Mouse (Mus musculus) fat pad, adult 2 months (tissue): ENCODE data around the gene C2cd3.

Source experiments
- DNase-seq: peaks from one replicate; pipeline ENCODE4 v3.0.0-alpha.2; 2011; ENCODE audit warnings: low read depth, low spot score; ENCODE audit errors: extremely low read depth

C2cd3 gene

DNA sequence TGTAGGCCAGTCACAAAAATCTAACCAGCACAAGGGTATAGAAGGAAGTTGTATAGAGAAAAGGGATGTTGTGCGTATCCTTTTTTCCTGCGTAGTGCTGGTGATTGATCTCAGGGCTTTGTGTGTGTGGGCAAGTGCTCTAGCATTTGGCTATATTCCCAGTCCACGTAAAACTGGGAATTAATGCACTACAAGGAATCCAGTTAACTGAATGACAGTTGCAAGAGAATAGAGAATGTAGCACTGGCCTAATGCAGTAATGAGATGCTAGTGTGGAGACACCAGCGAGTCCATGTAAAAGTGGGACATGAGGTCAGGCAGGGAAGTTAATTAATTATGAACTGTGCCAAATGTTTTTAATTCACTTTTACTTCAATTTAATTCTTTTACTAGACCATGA lies 30.7 kb downstream of the C2cd3 start:
- no peak for DNase-seq

DNA sequence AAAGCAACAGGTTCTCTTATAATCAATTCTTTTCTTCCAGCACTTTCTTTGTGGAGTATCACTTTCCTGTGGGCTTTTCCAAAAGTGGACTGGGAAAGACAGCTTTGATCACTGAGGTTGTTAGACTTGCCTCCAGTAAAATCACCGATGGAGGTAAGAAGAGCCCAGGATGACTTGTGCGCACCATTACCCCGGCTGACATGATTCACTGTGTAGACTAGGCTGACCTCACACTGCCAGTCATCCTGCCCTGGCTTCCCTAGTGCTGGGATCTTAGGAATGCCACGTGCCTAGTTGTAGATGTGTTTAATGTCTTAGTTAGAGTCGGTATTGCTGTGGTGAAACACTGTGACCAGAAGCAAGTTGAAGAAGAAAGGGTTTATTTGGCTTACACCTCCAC lies 35.6 kb downstream of the C2cd3 start:
- no peak for DNase-seq

DNA sequence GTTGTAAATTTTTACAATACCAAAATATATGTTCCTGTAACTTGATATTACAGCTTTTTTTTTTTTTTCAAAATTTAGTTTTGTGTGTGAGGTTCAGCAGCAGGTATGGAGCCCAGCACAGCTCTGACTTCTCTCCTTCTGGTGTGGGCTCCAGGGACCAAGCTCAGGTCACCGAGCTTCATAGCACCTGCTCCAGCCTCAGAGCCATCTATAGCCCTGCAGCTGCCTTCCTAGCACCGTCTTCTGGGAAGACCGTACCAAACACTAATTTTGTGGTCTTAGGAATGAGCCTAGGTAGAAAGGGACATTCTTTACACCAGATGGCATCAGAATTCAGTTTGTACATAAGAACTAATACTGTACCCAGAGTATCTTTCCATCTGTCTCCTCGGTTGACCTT lies 36.7 kb downstream of the C2cd3 start:
- DNase-seq, result no peak

DNA sequence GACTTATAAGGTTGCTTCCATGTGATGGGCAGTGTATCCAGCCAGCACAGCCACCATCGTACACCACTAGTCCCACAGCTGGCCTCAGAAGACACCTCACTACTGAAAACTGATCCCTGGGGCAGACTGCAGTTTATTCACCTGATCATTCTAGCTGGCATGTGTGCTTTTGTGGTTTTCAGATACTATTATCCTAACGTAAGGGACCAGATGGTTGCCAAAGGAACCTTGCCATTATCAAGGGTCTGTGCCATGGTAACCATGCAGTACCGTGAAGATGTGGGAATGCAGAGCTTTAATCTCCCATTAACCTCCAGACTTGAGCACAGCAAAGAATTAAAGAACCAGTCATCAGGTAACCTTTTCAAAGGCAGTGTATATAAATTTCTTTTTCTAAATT lies 53.8 kb downstream of the C2cd3 start:
- DNase-seq, result no peak

DNA sequence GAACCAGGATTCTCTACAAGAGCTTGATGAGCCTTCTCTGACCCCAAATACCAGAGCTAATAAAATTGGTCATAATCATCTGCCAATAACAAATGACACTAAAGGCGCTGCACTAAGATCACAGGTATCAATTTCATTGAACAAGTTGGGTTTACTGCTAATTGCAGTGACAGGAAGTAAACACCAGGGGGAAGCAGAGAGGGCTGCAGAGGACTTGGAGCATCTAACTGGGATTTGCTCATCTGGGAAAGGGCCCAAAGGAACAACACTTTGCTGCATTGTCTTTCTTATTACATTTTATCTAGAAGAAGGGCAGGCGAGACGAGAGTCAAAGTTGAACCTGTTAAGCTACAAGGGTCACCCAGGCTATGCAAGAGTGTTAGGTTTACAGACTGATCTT lies 57.1 kb downstream of the C2cd3 start:
- DNase-seq, result no peak

DNA sequence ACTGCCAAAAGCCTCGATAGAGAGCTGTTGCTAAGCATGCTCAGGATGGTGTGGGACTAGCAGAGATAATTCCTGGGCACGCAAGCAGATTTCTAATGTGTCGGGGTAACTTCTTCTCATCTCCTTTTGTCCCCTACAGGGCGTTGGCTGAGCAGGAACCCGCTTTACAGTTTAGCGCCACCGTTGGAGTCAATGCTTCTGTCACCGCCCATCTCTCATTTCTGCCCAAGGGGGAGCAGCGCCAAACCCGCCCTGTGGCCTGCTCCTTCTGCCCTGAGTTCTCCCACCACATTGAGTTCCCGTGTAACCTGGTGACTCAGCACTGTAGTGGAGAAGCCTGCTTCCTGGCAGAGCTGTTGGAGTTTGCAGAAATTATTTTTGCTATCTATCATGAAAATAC lies 57.9 kb downstream of the C2cd3 start:
- DNase-seq, result no peak

DNA sequence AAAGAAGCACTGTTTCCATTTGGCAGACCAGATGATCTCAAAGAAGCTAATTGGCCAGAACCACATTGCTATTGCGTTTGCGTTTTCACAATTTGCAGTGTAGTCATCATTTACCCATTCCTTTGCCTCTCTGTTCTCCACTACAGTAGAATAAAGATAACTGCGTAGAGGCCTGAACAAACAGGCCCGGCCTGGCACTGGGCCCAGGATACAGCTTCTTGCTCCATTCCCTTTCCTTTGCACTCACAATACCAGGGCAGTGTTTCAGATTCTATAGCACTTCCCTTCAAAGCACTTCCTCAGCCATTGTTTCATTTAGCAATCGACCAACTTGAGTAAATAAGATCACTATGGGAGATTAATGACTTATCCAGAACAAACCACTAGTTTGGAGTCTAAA lies 59.1 kb downstream of the C2cd3 start:
- DNase-seq, result peak; percentile 96

DNA sequence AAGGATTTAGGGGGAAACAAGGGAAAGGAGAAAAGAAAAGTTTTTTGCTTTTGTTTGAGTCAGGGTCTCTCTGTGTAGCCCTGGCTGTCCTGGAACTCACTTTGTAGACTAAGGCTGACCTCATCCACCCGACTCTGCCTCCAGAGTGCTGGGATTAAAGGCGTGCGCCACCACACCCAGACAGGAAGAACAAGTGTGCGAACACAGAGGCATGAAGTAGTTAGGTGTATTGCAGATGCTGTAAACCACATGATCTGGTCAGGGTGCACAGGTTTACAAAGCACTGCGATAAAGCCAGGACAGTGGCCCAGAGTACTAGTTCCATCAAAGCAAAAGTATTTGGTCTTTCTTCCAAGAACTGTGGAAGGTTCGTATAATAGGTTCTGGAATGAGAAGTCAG lies 61.3 kb downstream of the C2cd3 start:
- DNase-seq, result no peak

DNA sequence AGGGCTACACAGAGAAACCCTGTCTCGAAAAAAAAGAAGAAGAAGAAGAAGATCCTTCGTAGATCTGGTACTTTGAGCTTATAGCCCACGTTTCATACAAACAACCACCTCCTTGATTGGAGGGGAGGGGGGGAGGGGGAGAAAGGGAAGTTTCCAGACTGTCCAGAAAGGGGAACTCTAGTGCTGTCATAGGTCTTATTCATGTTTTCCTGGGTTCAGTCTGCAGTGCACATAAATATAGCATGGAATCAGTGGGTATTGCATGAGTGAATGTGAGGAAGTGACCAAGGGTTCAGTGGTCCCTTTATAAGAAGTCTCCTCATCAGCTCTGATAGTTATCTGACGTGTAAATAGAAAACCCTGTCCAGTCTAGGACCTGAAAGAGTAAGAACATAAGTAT lies 71.7 kb downstream of the C2cd3 start:
- no peak for DNase-seq

DNA sequence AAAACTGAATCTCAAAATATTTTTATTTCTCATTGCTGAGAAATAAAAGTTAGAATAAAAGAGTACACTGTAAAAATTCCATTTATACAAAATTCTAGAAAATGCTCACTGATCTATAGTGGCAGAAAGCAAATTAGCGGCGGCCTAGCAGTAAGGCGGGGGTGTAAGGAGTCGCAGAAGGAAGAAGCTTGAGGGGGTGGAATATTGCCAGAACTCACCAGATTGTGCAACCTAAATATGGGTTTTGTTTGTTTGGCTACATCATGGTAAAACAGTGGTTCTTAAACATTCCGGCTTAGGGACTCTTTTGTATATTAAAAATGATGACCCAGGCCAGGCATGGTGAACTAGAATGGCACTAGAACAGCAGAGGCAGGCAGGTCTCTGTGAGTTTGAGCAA lies 74.2 kb downstream of the C2cd3 start:
- no peak for DNase-seq

DNA sequence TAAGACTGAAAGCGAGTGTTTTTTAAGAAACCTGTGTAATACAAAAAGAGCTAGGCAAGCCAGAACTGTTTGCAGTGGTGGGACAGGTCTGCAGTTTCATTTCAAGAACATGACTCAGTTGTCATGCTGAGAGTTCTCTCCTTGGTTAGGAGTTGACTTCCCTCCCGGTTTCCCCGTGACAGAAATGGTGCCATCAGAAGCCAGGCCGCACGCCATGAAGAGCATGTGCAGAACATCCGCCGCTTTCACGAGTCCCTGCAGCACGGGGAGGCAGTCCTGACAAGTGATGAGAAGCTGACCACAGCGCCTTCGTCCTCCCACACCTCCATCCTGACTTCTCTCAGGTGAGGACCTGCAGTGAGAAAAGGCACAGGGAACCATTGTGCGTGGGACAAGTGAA lies 76.5 kb downstream of the C2cd3 start:
- DNase-seq, result no peak

DNA sequence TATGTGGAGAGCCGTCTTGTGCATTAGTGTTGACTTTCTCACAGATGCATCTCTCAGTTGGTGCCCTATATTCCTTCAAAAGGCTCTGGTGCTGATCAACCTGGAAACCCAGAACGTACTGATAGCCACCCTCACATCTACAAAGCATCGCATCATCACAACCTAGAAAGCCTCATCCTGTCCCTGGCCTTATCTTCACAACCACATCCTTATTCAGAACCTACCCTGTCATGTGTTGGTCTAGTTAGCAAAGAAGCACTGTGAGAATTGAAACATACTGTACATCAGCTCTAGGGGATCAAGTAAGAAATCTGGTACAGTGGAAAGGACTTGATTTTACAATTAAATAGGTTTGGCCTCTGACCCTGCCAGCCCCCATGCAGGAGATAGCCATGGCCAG lies 77.0 kb downstream of the C2cd3 start:
- no peak for DNase-seq

DNA sequence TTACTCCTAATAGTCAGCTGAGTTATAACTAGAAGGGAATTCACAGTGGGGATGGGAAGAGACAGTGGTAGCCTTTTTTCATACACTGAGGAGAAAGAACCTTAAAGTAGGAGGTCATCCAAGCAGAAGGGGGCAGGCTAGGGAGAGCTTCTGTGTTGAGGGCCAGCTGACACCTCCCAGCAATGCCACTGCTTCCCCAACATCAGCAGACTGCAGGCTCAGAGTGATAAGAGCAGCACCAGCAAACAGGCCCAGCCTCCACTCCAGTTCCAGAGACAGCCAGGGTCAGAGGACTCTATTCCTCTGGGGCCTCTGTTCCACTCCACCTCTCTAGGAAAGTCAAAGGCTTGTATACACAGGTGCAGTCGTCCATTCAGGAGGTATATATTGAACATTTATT lies 86.1 kb downstream of the C2cd3 start:
- no peak for DNase-seq

DNA sequence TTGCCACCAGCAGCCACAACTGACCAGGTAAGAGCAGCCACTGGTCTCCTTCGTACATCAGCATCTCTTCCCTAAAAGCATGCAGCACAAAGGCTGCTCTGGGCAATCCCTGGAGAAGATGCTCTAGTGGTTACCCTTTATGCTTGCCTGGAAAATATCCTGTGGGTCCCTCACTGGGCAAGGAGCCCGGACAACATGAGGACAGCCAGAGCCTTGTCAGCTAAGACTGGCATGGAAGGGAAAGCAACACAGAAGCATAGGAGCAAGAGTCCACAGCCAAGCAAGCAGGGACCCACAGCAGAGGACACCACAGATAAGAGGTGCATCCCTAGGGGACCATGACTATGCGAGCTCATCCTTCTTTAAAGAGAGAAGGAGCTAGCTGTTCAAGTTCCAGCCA lies 87.8 kb downstream of the C2cd3 start:
- DNase-seq, result no peak

DNA sequence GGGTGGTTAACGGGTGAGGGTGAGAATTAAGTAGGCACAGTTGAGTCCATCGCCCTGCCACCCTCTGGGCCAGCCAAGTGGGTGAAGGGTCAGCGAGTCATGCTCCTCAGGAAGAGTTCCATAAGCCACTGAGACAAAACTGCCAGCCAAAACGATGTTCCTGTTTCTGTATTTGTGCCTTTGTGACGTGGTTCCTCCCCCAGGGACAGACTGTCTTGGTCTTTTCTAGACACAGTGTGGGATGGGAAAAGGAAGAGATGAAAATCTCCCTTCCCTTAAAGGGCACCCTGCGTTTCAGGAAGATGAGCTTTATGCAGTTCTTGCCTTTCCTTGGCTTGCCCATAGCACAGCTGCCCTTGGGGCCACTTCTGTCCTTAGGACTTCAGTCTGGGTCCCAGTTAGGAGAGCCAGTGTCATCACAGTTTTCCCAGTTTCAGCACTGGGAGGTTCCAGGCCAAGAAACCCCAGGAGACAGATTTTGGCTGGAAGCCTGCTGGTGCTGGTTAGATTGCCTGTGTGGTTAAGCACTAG lies 89.7 kb downstream of the C2cd3 start:
- DNase-seq, result no peak

DNA sequence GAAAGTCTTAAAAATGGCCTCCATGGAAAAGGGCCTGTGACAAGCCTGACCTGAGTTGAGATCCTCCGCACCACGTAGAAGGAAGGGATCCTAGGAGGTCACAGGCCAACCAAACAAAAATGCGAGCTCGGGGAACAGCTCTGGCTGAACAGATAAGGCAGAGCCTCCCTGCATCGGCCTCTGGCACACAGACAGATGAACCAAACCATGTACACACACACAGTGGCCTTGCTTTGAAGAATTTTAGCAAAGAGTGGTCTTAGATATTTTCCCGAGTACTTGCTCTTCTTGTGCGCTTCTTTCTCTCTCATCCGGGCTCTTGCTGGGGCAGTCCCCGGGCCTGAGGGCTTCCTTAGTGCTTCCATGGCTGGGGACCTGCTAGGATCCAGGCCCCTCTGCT lies 91.2 kb downstream of the C2cd3 start:
- DNase-seq, result no peak

DNA sequence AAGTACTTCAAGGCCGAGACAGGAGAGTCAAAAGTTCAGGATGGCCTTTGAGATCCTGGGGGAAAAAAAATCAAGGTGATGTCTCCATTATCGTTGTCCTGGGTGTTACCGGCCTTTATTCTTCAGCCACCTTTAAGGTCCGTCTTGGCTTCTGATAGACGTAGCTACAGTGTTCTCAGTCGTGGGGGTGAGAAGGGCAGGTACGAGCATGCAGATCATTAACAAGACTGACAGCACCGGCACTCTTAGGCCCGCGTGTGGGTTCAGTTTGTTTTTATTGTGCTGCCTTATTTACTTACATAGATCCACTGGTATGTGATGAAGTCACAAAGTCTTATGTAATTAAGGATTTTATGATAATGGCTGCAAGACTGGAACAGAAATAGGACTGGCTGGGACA lies 91.7 kb downstream of the C2cd3 start:
- no peak for DNase-seq

DNA sequence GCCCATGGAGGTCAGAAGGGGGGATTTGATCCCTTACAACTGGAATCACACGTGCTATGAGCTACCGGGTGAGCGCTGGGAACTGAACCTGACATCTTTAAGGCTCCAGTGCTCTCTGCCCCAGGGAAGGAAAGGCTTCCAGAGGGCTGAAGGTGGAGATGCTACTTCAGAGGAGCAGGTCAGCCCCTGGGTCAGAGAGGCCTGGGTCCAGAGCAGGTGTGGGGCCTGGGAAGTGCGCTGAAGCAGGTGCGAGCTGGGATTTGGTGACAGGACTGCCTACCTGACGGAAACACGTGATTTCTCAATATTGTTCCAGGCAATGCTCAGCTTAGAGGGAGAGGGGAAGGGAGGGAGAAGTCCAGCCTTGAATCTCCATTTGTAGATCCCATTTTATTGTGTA lies 92.2 kb downstream of the C2cd3 start:
- DNase-seq, result no peak

DNA sequence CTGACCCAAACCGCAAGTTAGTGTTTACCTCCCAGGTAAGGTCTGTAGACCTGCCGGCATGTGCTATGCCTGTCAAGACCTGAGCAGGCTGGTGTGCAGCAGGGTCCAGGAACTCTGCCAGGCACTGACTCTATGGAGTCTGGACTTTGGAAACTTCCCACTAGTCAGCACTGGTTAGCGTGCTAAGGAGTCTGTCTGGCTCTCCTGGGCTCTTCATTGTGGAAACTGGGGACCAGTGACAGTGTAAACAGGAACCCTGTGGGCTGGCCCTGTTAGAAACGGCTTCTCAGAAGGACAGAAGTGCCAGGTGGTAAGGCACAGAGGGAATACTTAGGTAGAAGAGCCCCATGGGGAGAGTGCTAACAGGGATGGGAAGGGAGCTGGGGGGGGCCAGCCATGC lies 93.2 kb downstream of the C2cd3 start:
- DNase-seq, result no peak

DNA sequence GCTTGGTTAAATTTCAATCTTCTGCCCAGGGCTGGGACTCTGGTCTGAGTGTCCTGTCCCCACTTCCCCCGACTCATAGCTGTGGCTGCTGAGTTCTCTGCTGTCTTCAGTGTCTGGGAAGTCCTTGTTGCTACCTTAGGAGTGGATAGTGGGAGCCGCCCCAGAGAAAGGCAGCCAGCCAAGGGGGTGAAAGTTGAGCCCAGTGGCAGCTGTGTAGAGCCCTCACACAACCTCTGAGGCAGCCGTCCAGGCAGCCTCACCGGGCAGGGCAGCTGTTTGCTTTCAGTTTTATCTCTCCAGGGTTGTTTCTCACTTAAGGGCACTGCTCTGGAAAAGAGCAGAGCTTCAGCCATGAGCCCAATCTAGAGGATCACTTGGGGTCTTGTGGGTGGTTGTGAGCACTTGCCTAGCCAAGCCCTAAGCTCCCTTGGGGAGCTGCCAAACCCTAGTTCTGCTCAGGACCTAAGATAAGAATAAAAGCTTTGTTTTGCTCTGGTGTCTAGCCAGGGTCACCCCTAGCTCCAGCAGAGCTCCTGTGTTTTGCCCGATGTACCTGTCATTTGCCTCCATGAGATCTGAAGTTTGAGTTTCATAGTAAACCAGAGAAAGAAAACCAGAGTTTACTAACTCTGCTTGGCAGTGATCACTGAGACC lies 93.8 kb downstream of the C2cd3 start:
- DNase-seq, result peak; percentile 94

DNA sequence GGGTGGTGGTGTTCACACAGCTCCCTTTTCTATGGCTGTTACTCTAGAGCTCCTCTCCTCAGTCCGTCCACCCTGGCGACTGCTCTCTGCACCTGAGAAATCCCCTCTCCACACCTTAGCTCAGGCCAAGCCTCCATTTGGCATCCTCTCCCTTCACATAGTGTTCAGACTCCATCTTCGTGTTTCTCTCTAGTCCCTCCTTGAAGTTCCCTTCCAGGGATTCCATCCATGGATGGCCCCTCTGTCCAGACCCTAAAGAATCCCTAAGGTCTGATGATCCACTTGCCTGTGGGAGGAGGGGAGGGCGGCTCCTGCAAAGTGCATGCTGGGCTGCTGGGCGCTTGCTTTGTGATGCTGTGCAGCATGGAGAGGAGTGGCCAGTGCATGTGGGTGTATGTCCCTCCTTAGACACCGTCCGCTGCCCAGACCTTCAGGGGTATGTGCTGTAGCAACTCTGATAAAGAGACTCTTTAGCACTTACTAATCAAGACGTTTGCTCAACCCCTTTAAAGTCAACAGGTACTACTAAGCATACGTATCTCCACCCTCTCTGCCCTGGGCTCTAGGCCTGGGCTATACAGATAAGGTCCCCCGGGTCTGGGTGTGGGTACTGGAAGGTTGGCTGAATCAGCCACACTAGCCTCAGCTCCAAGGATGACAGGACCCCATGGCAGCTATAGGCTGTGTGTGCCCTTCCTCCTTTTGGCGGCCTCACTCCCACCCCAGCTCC lies 94.9 kb downstream of the C2cd3 start:
- no peak for DNase-seq

DNA sequence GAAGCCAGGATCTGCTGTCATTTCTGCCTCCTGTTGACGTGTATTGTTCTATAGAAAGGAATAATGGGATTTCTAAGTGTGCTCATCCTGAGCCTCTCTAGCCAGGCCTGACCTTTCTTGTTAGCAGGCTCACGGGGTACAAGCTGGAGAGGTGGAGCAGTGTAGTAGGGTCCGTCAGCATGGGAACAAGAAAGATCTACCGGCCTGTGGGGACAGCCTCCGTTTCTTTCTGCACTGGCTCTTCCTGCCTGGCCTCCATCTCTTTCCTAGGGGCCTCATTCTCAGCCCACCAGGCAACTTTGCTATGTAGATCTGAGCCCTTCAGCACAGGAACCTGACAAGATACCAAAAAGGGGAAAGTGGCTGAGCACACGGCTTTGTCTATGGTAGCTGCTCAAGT lies 96.7 kb downstream of the C2cd3 start:
- DNase-seq, result no peak

DNA sequence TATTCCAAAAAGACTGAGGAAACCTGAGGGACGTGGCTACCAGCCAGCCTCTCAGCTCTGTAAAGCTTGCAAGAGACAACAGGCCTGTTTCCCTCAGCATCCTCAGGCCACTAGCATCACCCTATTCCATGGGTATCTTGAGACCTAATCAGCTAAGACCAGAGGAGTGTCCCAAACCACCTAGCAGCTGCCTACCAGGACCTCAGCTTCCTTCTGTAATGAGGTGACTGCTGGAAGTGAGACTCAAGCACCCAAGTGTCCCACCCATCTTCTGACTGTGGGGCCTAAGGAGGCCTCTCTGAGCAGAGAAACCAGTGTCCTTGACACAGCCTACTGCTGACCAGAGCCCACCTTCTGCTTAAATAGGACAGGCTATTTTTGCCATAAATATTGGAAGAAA lies 97.5 kb downstream of the C2cd3 start:
- DNase-seq, result no peak
